Mouse (Mus musculus): ENCODE data around the gene Itga9. TPM values are rescaled to one million over a fixed set of nuclear protein-coding genes. Genes with fewer than 3 reads are reported as not detected.

Gene Itga9
- total RNA-seq, 2 experiments from 2014 or later, result 2.9 to 5.4 TPM

GRCm38 (mm10) chr9:118776880-118777438, 170.5 kb downstream of the Itga9 start:
- DNase-seq, result no peak

DNA sequence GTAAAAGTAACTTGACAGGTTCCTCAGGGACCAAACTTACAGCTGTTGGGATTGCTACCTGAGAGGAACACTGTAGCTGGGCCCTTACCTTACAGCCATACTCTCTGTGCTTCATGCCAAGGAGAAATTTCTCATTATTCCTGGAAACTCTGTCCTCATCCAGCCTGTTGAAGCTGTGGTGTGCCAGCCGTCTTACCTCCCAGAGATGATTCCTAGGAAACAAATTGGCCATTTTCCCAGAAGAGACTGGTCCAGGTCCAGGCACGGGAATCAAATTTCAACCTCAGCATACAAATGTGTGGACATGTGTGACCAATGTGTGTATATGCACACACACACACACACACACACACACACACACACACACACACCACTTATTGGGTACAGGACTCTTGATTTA, 172.1 kb downstream of the Itga9 start:
- no peak for DNase-seq

- DNase-seq, result no peak
Measured at GRCm38 (mm10) chr9:118784621-118785020, 178.1 kb downstream of the Itga9 start.

DNA sequence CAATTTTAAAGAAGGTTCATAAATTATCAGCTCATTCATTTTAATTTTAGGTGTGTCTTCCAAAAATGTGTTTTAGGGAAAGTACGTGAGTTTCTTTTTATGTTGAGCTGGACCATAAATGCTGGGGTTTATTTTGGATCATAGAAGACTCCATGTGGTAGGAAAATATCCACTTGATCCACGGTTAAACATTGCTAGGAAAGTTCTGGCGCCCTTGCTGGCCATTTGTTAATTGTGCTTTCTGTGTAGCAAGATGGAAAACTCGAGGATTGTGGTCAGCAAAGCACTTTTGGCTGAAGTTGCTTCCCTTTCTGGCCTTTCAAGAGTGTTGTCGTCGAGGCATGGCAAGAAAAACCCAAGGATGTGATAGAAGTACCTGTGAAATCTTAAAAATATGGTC, 179.3 kb downstream of the Itga9 start:
- DNase-seq, result no peak

GRCm38 (mm10) chr9:118788869-118789281, 182.4 kb downstream of the Itga9 start:
- peak in 1 of 2 experiments; percentile 8 for DNase-seq

DNA sequence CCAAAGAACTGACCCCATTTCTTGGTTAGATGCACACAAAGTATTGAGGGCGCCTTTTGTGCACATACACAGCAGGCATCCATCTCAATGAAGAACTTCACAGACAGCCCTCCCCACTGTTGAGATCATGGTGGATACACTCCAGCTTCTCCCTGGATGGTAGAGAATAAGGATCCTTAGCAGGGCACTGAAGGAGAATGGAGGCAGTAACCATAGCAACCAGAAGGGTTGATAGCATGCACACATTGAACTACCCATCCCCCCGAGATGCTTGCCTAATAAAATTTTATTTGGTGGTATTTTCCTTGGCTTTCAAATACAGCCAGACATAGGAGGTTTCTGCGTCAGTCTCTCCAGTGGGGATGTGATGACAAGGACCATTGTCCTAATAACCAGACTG, 184.7 kb downstream of the Itga9 start:
- no peak for DNase-seq

- no peak for DNase-seq
Measured at GRCm38 (mm10) chr9:118793151-118793785, 186.8 kb downstream of the Itga9 start.

GRCm38 (mm10) chr9:118794668-118795067, 188.2 kb downstream of the Itga9 start:
- no peak for DNase-seq

DNA sequence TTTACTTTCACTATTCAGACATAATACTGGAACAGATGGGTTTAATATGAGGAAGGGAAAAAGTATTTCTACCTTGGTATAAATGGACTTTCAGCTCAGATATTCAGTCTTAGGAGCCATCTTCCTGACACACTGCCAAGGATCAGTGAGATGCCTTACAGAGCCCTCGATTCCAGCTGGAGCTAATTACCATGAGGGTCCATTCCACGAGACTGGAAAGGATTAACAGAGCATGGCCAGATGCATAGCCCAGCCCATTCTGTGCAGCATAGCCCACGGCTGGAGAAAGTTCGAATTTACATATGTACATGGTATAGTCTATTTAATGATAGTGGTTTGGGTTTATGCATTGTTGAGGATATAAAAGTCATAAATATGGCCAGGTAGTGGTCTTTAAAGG, 188.8 kb downstream of the Itga9 start:
- DNase-seq, result no peak

GRCm38 (mm10) chr9:118799105-118799504, 192.6 kb downstream of the Itga9 start:
- DNase-seq, result peak; percentile 21 to 32

- DNase-seq, result no peak
Measured at GRCm38 (mm10) chr9:118801176-118801909, 194.9 kb downstream of the Itga9 start.

DNA sequence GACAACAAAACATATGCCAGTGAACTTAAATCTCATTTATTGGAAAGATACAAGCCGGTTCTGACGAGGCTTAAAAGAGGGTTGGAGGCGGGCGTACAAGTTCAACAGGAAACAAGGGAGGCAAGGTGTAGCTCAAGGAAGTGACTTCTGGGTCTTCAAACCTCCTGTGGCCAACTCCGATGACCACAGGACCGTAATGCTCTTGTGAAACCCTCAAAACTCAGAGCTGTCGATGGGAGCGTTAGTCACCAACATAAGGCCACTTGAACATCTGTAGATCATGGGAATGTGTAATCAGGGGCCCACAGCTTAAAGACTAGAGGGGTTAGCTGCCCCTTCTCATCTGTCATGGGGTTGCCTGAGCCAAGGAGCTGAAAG, 195.4 kb downstream of the Itga9 start:
- DNase-seq, result no peak

GRCm38 (mm10) chr9:118802380-118802779, 195.9 kb downstream of the Itga9 start:
- no peak for DNase-seq

DNA sequence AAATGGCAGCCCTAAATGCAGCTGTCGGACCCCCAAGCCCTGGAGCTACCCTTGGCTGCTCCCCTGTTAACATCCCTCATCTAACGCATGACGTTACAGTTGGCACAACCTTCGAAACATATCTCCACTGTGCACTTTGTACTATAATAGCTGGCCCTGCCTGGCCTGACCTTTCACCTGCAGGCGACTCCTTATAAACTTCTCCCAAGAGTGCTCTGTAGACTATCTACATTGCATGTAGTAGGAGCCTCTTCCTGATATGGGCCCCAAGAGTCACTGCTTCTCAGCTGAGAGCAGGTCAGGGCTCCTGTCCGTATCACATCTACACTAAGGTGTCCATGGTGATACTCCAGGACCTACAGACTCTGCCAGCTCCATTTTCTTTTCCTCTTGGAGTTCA, 199.2 kb downstream of the Itga9 start:
- no peak for DNase-seq

- no peak for DNase-seq
Measured at GRCm38 (mm10) chr9:118807669-118808068, 201.2 kb downstream of the Itga9 start.

GRCm38 (mm10) chr9:118812221-118812620, 205.7 kb downstream of the Itga9 start:
- no peak for DNase-seq

DNA sequence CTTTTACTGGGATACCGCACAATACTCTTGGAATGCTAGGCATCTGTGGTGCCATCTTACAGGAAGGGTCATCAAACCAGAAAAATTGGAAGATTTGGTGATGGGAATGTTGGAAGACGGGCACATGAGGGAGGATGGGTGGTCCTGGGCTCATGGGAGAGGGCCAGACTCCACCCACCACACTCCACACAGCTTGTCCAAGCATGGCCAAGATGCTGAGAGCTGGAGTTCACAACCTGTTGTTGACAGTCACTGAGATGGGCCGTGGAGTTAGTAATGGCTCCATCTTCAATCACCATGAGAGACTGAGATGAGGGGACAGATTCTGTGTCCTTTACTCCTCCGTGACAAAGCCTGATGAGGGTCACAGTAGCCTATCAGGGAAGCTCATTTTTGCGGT, 207.0 kb downstream of the Itga9 start:
- DNase-seq, result no peak

- DNase-seq, result no peak
Measured at GRCm38 (mm10) chr9:118814056-118814455, 207.6 kb downstream of the Itga9 start.

DNA sequence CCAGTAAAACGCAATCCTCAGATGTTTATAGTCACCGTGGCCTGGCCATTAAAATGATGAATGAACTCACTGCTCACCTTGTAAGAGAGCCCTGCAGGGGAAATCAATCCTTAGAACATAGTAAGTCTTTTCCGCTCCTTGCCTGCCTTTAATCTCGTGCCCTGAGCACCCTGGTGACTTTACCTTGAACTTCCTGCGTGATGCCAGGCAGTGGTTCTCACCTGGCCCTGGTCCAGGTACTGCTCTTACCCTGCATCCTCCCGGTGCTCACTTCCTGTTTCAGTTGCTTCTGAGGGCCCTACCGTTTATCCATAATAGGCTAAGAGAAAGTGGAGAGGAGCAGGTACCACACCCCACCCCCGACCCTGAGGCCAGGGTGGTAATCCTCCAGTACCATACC, 208.0 kb downstream of the Itga9 start:
- no peak for DNase-seq

GRCm38 (mm10) chr9:118815543-118815942, 209.1 kb downstream of the Itga9 start:
- no peak for DNase-seq

GRCm38 (mm10) chr9:118818508-118818907, 212.0 kb downstream of the Itga9 start:
- DNase-seq, result no peak

DNA sequence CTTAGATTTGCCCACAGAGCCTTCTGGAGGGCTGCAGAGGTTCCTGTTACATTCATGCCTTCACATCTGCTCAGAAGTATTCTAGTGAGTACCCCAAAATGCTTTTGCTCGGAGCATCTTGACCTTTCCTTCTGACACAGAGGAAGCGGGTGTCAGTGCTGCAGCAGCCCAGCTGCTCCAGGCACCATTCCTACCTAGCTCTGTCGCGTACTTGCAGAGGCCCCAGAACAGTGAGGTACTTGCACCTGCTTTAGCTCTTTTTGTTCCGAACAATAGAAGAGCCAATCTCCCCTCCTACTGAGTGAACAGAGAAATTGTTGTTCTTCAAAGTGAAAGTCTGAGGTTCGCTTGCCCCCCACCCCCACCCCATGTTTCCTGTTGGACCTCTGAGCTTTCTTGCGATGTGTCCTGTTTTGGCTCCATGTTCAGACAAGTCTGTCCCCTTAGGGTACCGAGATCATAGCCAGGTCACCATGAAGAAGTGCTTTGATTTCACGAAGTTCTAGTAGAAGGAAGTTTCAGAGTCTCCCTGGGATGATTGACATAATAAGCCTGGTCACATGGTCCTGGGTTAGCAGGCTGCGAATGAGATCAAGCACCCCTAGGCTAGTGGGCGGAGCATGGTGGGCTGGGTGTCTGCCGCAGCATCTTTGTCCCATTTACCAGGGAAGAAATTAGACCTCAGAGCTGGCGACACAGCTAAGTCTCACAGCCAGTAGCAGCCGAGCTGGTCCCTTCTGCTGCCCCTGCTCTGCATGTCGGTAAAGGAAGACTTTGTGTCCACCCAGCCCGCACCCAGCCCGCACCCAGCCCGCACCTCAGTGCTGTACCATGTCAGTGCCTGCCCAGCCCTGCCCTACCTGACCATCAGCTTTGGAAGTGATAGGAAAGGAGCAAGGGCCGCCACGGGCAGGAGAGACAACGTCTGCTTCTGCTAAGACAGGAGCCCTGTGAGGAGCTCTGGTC, 215.0 kb downstream of the Itga9 start:
- DNase-seq, result no peak

- no peak for DNase-seq
Measured at GRCm38 (mm10) chr9:118822186-118822555, 215.7 kb downstream of the Itga9 start.

All from layer of hippocampus, postnatal 36 days (tissue).